Mouse (Mus musculus): ENCODE measurements around the gene Vrk1. TPM values are rescaled to one million over a fixed set of nuclear protein-coding genes. Genes with fewer than 3 reads are reported as not detected.

The Vrk1 gene
- polyA plus RNA-seq, 1 experiment from 2014 or later, result 76.3 TPM

GRCm38 (mm10) chr12:106030796-106031195, 20.8 kb downstream of the Vrk1 start:
- H3K9ac ChIP-seq, result no peak overlapping the region
- no peak overlapping the region for H3K27ac ChIP-seq
- no peak overlapping the region for H3K4me3 ChIP-seq
- H3K4me1 ChIP-seq, result no peaks in the 10 kb centered on the region
- H3K36me3 ChIP-seq, result no peaks in the 10 kb centered on the region
- ATAC-seq (ENCODE audit: borderline replicate concordance, extremely low read depth, low FRiP score, low TSS enrichment), result no peak
- WGBS, result 77% methylated on average over 7 of the region's 7 CpGs
- H3K9me3 ChIP-seq, result no peaks in the 10 kb centered on the region
- H3K27me3 ChIP-seq, result no peaks in the 10 kb centered on the region
- H3K4me2 ChIP-seq, result no peak overlapping the region

GRCm38 (mm10) chr12:106031916-106032315, 21.9 kb downstream of the Vrk1 start:
- no peak overlapping the region for H3K27ac ChIP-seq
- no peaks in the 10 kb centered on the region for H3K9me3 ChIP-seq
- no peak overlapping the region for H3K4me2 ChIP-seq
- ATAC-seq (ENCODE audit: borderline replicate concordance, extremely low read depth, low FRiP score, low TSS enrichment), result no peak
- WGBS, result 66% methylated on average over 9 of the region's 9 CpGs
- H3K9ac ChIP-seq, result no peak overlapping the region
- H3K4me1 ChIP-seq, result no peaks in the 10 kb centered on the region
- no peak overlapping the region for H3K4me3 ChIP-seq
- no peaks in the 10 kb centered on the region for H3K27me3 ChIP-seq
- no peaks in the 10 kb centered on the region for H3K36me3 ChIP-seq

- H3K9me3 ChIP-seq, result no peaks in the 10 kb centered on the region
- H3K4me2 ChIP-seq, result no peak overlapping the region
- no peaks in the 10 kb centered on the region for H3K27me3 ChIP-seq
- no peak overlapping the region for H3K9ac ChIP-seq
- ATAC-seq (ENCODE audit: borderline replicate concordance, extremely low read depth, low FRiP score, low TSS enrichment), result no peak
- 91% methylated on average over 12 of the region's 12 CpGs for WGBS
- H3K4me1 ChIP-seq, result no peaks in the 10 kb centered on the region
- H3K4me3 ChIP-seq, result no peak overlapping the region
- H3K27ac ChIP-seq, result no peak overlapping the region
- H3K36me3 ChIP-seq, result no peaks in the 10 kb centered on the region
These were observed 22.3 kb downstream of the Vrk1 start for GRCm38 (mm10) chr12:106032361-106032760.

- Histone ChIP-seq H3K9me3 (no peaks in the 10 kb centered on the region), H3K9ac (no peak overlapping the region), H3K4me2 (no peak overlapping the region), H3K27ac (no peak overlapping the region), H3K4me1 (no peaks in the 10 kb centered on the region), H3K36me3 (peaks cover 13% of the 10 kb centered on the region; the same call in 1 of the 2 replicates), H3K4me3 (no peak overlapping the region), H3K27me3 (no peaks in the 10 kb centered on the region)
- 74% methylated on average over 7 of the region's 7 CpGs for WGBS
- ATAC-seq (ENCODE audit: borderline replicate concordance, extremely low read depth, low FRiP score, low TSS enrichment), result no peak
These were observed 24.2 kb downstream of the Vrk1 start for GRCm38 (mm10) chr12:106034267-106034666.

- no peak overlapping the region for H3K27ac ChIP-seq
- H3K27me3 ChIP-seq, result no peaks in the 10 kb centered on the region
- H3K4me3 ChIP-seq, result no peak overlapping the region
- H3K36me3 ChIP-seq, result peaks cover 18% of the 10 kb centered on the region; the same call in 1 of the 2 replicates
- H3K9ac ChIP-seq, result no peak overlapping the region
- no peak for ATAC-seq (ENCODE audit: borderline replicate concordance, extremely low read depth, low FRiP score, low TSS enrichment)
- no peaks in the 10 kb centered on the region for H3K9me3 ChIP-seq
- H3K4me2 ChIP-seq, result no peak overlapping the region
- H3K4me1 ChIP-seq, result no peaks in the 10 kb centered on the region
- 83% methylated on average over 9 of the region's 9 CpGs for WGBS
These were observed 24.7 kb downstream of the Vrk1 start for GRCm38 (mm10) chr12:106034761-106035160.

- Histone ChIP-seq H3K4me1 (no peaks in the 10 kb centered on the region), H3K4me2 (no peak overlapping the region), H3K4me3 (no peak overlapping the region), H3K27ac (no peak overlapping the region; the same call in 1 of the 2 replicates), H3K36me3 (peaks cover 45% of the 10 kb centered on the region), H3K9ac (no peak overlapping the region), H3K27me3 (no peaks in the 10 kb centered on the region), H3K9me3 (no peaks in the 10 kb centered on the region)
- no peak for ATAC-seq (ENCODE audit: borderline replicate concordance, extremely low read depth, low FRiP score, low TSS enrichment)
- WGBS, result 92% methylated on average over 7 of the region's 7 CpGs
These were observed 30.2 kb downstream of the Vrk1 start for GRCm38 (mm10) chr12:106040259-106040658.

GRCm38 (mm10) chr12:106046143-106046795, 36.2 kb downstream of the Vrk1 start:
- H3K4me2 ChIP-seq, result no peak overlapping the region
- peaks cover 26% of the 10 kb centered on the region for H3K36me3 ChIP-seq
- no peaks in the 10 kb centered on the region for H3K27me3 ChIP-seq
- no peak overlapping the region; the same call in 1 of the 2 replicates for H3K9ac ChIP-seq
- no peaks in the 10 kb centered on the region for H3K9me3 ChIP-seq
- 37% methylated on average over 9 of the region's 9 CpGs for WGBS
- H3K4me1 ChIP-seq, result 0 out of 2 replicates have a peak, but pooled peaks cover 3% of the 10 kb centered on the region
- H3K27ac ChIP-seq, result no peak overlapping the region
- no peak for ATAC-seq (ENCODE audit: borderline replicate concordance, extremely low read depth, low FRiP score, low TSS enrichment)
- H3K4me3 ChIP-seq, result no peak overlapping the region

- peaks cover 5% of the 10 kb centered on the region; the same call in 1 of the 2 replicates for H3K36me3 ChIP-seq
- no peak overlapping the region for H3K4me3 ChIP-seq
- no peaks in the 10 kb centered on the region for H3K27me3 ChIP-seq
- no peak for ATAC-seq (ENCODE audit: borderline replicate concordance, extremely low read depth, low FRiP score, low TSS enrichment)
- H3K9me3 ChIP-seq, result no peaks in the 10 kb centered on the region
- H3K27ac ChIP-seq, result no peak overlapping the region
- no peak overlapping the region for H3K4me2 ChIP-seq
- no peak overlapping the region for H3K9ac ChIP-seq
- 93% methylated on average over 7 of the region's 7 CpGs for WGBS
- 0 out of 2 replicates have a peak, but pooled peaks cover 2% of the 10 kb centered on the region for H3K4me1 ChIP-seq
These were observed 42.2 kb downstream of the Vrk1 start for GRCm38 (mm10) chr12:106052271-106052670.

- peak; percentile 72; the same call in 1 of the 2 replicates for ATAC-seq (ENCODE audit: borderline replicate concordance, extremely low read depth, low FRiP score, low TSS enrichment)
These were observed 45.8 kb downstream of the Vrk1 start for GRCm38 (mm10) chr12:106055799-106056198.

GRCm38 (mm10) chr12:106059873-106060573, 50.0 kb downstream of the Vrk1 start:
- no peak for ATAC-seq (ENCODE audit: borderline replicate concordance, extremely low read depth, low FRiP score, low TSS enrichment)
- H3K9ac ChIP-seq, result no peak overlapping the region
- WGBS, result 55% methylated on average over 12 of the region's 12 CpGs
- H3K4me1 ChIP-seq, result 0 out of 2 replicates have a peak, but pooled peaks cover 2% of the 10 kb centered on the region
- no peak overlapping the region for H3K4me3 ChIP-seq
- no peak overlapping the region for H3K4me2 ChIP-seq
- no peak overlapping the region for H3K27ac ChIP-seq
- H3K9me3 ChIP-seq, result no peaks in the 10 kb centered on the region
- H3K36me3 ChIP-seq, result peaks cover 30% of the 10 kb centered on the region
- no peaks in the 10 kb centered on the region for H3K27me3 ChIP-seq

More at GRCm38 (mm10) chr12:106055799-106056198, 45.8 kb downstream of the Vrk1 start:
- H3K36me3 ChIP-seq, result peaks cover 18% of the 10 kb centered on the region
- H3K4me3 ChIP-seq, result no peak overlapping the region
- no peak overlapping the region for H3K27ac ChIP-seq
- H3K27me3 ChIP-seq, result no peaks in the 10 kb centered on the region
- H3K4me2 ChIP-seq, result no peak overlapping the region
- no peaks in the 10 kb centered on the region for H3K9me3 ChIP-seq
- 31% methylated on average over 6 of the region's 6 CpGs for WGBS
- H3K9ac ChIP-seq, result no peak overlapping the region
- H3K4me1 ChIP-seq, result 0 out of 2 replicates have a peak, but pooled peaks cover 2% of the 10 kb centered on the region

- ATAC-seq (ENCODE audit: borderline replicate concordance, extremely low read depth, low FRiP score, low TSS enrichment), result no peak
- H3K4me3 ChIP-seq, result no peak overlapping the region
- no peaks in the 10 kb centered on the region for H3K9me3 ChIP-seq
- no peak overlapping the region for H3K9ac ChIP-seq
- peaks cover 12% of the 10 kb centered on the region; the same call in 1 of the 2 replicates for H3K36me3 ChIP-seq
- no peaks in the 10 kb centered on the region for H3K4me1 ChIP-seq
- H3K27me3 ChIP-seq, result no peaks in the 10 kb centered on the region
- 79% methylated on average over 22 of the region's 22 CpGs for WGBS
- no peak overlapping the region for H3K27ac ChIP-seq
- H3K4me2 ChIP-seq, result no peak overlapping the region
These were observed 60.6 kb downstream of the Vrk1 start for GRCm38 (mm10) chr12:106070434-106071155.
